In the genomic region with DNA sequence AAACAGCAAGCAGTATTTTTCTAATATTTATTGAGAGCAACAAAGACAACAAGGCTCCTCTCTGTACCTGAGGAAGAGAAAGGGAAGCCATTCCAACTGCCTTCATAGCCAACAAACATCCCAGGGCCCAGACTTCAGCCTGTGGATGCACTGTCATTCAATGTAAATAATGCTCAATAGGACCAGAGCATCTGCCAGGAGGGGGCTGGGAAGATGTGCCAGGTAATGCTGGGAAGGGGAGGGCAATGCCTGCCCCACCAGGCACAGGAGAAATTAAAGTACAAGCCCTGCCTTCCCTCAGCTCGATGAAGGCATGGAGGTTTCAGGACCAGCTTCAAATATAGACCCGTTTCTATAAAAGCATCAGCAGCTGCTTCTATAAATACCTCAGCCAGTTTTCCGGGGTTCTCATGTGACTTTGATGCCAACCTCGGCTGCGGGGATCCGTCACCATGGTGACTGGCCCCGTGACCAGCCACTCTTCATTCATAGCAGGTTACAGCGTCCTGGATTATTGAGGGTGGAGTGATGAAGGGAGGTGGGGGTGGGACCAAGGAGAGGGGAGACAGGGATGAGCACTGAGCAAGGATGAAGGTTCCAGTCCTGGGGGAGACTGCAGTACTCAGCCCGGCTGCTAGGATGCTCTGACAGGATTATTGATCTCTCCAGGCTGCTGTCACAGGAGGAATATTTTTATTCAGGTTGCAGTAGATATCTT, we compare ENCODE assay signal across 8 mouse cellular contexts. TPM values are rescaled to one million over a fixed set of nuclear protein-coding genes. Genes with fewer than 3 reads are reported as not detected.
A peak's percentile ranks its signal among the peaks of the same experiment; 100 is the strongest.
DNase-seq lines count a peak whose midpoint lies in the region; ATAC-seq and TF ChIP-seq lines count a peak whose summit lies in the region.

No protein-coding gene starts in this region.

- TF ChIP-seq EP300 in heart, adult 2 months (IDR thresholded peaks at IDR 0.05; ENCODE audit: insufficient read depth, low read depth, low read length) = no peak

- no peak overlapping the region for H3K4me3 ChIP-seq in heart, adult 2 months
- no peak overlapping the region for H3K4me3 ChIP-seq in forebrain, embryonic 11.5 days (ENCODE audit: low read depth, low read length)
- H3K4me3 ChIP-seq in hindbrain, embryonic 16.5 days (ENCODE audit: low read length) = no peak overlapping the region
- H3K4me3 ChIP-seq in midbrain, embryonic 14.5 days (replicated peaks; ENCODE audit: low read depth, low read length) = no peak overlapping the region

- intact Hi-C loops in heart, adult 2 months (cut with DNase I) = no loop called here
- intact Hi-C loops in heart, postnatal 25 days (cut with DNase I) = no loop called here

- TF ChIP-seq CTCF in heart, adult 2 months (IDR thresholded peaks at IDR 0.05) = no peak

- ATAC-seq in forebrain, embryonic 11.5 days (replicated peaks; ENCODE audit: low FRiP score) = peak; percentile 86
- ATAC-seq in hindbrain, embryonic 16.5 days = peak; percentile 93
- peak; percentile 92 for ATAC-seq in midbrain, embryonic 14.5 days (ENCODE audit: low FRiP score, low TSS enrichment)

- no peaks in the 10 kb centered on the region for H3K79me2 ChIP-seq in heart, adult 2 months (replicated peaks; ENCODE audit: control insufficient read depth, insufficient read depth, low read length)

- no peaks in the 10 kb centered on the region for H3K9me3 ChIP-seq in forebrain, embryonic 11.5 days (ENCODE audit: control insufficient read depth, low read length)
- H3K9me3 ChIP-seq in hindbrain, embryonic 16.5 days (ENCODE audit: control insufficient read depth, low read length) = no peaks in the 10 kb centered on the region
- no peaks in the 10 kb centered on the region for H3K9me3 ChIP-seq in midbrain, embryonic 14.5 days (ENCODE audit: control insufficient read depth, low read length)

- H3K4me1 ChIP-seq in heart, adult 2 months (ENCODE audit: control insufficient read depth, insufficient read depth, low read length) = no peaks in the 10 kb centered on the region
- peaks cover 9% of the 10 kb centered on the region; the same call in 1 of the 2 replicates for H3K4me1 ChIP-seq in forebrain, embryonic 11.5 days (replicated peaks; ENCODE audit: control insufficient read depth, insufficient read depth, low read length)
- peaks cover 20% of the 10 kb centered on the region for H3K4me1 ChIP-seq in hindbrain, embryonic 16.5 days (ENCODE audit: control insufficient read depth, insufficient read depth, low read depth, low read length)
- H3K4me1 ChIP-seq in midbrain, embryonic 14.5 days (ENCODE audit: control insufficient read depth, insufficient read depth, low read length) = peaks cover 25% of the 10 kb centered on the region

- no peaks in the 10 kb centered on the region for H3K36me3 ChIP-seq in heart, adult 2 months (ENCODE audit: control insufficient read depth, insufficient read depth, low read length)
- H3K36me3 ChIP-seq in forebrain, embryonic 11.5 days (ENCODE audit: control insufficient read depth, insufficient read depth, low read length) = no peaks in the 10 kb centered on the region
- no peaks in the 10 kb centered on the region for H3K36me3 ChIP-seq in hindbrain, embryonic 16.5 days (ENCODE audit: control insufficient read depth, insufficient read depth, low read length)
- no peaks in the 10 kb centered on the region for H3K36me3 ChIP-seq in midbrain, embryonic 14.5 days (ENCODE audit: control insufficient read depth, insufficient read depth, low read length)

- H3K27ac ChIP-seq in heart, adult 2 months = peak overlapping the region; percentile 28
- H3K27ac ChIP-seq in forebrain, embryonic 11.5 days (ENCODE audit: low read depth, low read length) = no peak overlapping the region
- peak overlapping the region; percentile 82 for H3K27ac ChIP-seq in hindbrain, embryonic 16.5 days (ENCODE audit: low read depth, low read length)
- peak overlapping the region; percentile 91 for H3K27ac ChIP-seq in midbrain, embryonic 14.5 days (replicated peaks; ENCODE audit: low read depth, low read length)

- H3K4me2 ChIP-seq in forebrain, embryonic 11.5 days (ENCODE audit: low read depth, low read length, severe bottlenecking) = peak overlapping the region; percentile 32
- H3K4me2 ChIP-seq in hindbrain, embryonic 16.5 days (ENCODE audit: low read length) = peak overlapping the region; percentile 45
- H3K4me2 ChIP-seq in midbrain, embryonic 14.5 days (ENCODE audit: low read length) = peak overlapping the region; percentile 50

- TF ChIP-seq POLR2A in heart, adult 2 months (IDR thresholded peaks at IDR 0.05; ENCODE audit: insufficient read depth, low read depth, low read length) = no peak

- WGBS in heart, adult 2 months = 34% methylated on average over 9 of the region's 9 CpGs
- WGBS in forebrain, embryonic 11.5 days = 25% methylated on average over 9 of the region's 9 CpGs
- 7% methylated on average over 9 of the region's 9 CpGs for WGBS in hindbrain, embryonic 16.5 days
- 2% methylated on average over 9 of the region's 9 CpGs for WGBS in midbrain, embryonic 14.5 days

- no peak overlapping the region for H3K9ac ChIP-seq in heart, adult 2 months (ENCODE audit: low read depth, low read length)
- H3K9ac ChIP-seq in forebrain, embryonic 11.5 days (ENCODE audit: low read length) = peak overlapping the region; percentile 23; the same call in 1 of the 2 replicates
- H3K9ac ChIP-seq in hindbrain, embryonic 16.5 days (ENCODE audit: low read depth, low read length) = peak overlapping the region; percentile 50; the same call in 1 of the 2 replicates
- peak overlapping the region; percentile 21; the same call in 1 of the 2 replicates for H3K9ac ChIP-seq in midbrain, embryonic 14.5 days (replicated peaks; ENCODE audit: low read length)

- DNase-seq in heart, adult 2 months = peak in 1 of 2 experiments; percentile 41
- DNase-seq in heart, postnatal 25 days (ENCODE audit: low spot score) = no peak
- DNase-seq in forebrain, embryonic 11.5 days (ENCODE audit: low spot score) = no peak
- peak; percentile 92 for DNase-seq in midbrain, embryonic 14.5 days
- no peak for DNase-seq in urinary bladder, adult 18-20 months (ENCODE audit: low spot score in 2 of 2)
- DNase-seq in liver (no peak), adipocyte (ENCODE audit: low spot score) (no peak)

- no peaks in the 10 kb centered on the region for H3K27me3 ChIP-seq in heart, adult 2 months (ENCODE audit: control insufficient read depth, insufficient read depth, low read length)
- H3K27me3 ChIP-seq in forebrain, embryonic 11.5 days (ENCODE audit: control insufficient read depth, insufficient read depth, low read length) = no peaks in the 10 kb centered on the region
- H3K27me3 ChIP-seq in hindbrain, embryonic 16.5 days (replicated peaks; ENCODE audit: control insufficient read depth, insufficient read depth, low read length) = no peaks in the 10 kb centered on the region
- no peaks in the 10 kb centered on the region for H3K27me3 ChIP-seq in midbrain, embryonic 14.5 days (ENCODE audit: control insufficient read depth, insufficient read depth, low read length)

RNA-seq across cellular contexts. Expression of gene Slc6a17, which starts 10.7 kb away (rescaled TPM):
- 1 to 10 TPM; 2.1 to 2.8 TPM for total RNA-seq in heart, adult 2 months (2021)
- polyA plus RNA-seq in heart, adult 2 months (2012; rRNA removed) = 2.3 and 3.9 TPM in 2 replicates
- 1 to 10 TPM; 1.5 to 2.4 TPM for total RNA-seq in heart, postnatal 25 days (2021)
- polyA plus RNA-seq in forebrain, embryonic 11.5 days (2014; fragmentation: Nextera tagmentation; extraction: Ambion mirVana) = 3.0 and 3.6 TPM in 2 replicates
- polyA plus RNA-seq in hindbrain, embryonic 16.5 days (2015; fragmentation: Nextera tagmentation; extraction: Ambion mirVana) = 19.1 and 20.4 TPM in 2 replicates
- polyA plus RNA-seq in midbrain, embryonic 14.5 days (2014; fragmentation: Nextera tagmentation; extraction: Ambion mirVana) = 12.3 and 20.4 TPM in 2 replicates

RNA-seq across cellular contexts. Expression of gene Ubl4b, which starts 26.3 kb away (rescaled TPM):
- total RNA-seq in heart, adult 2 months (2021) = not detected
- polyA plus RNA-seq in heart, adult 2 months (2012; rRNA removed) = 0.12 TPM in 1 of 2 replicates, not detected in the other
- not detected for total RNA-seq in heart, postnatal 25 days (2021)
- polyA plus RNA-seq in forebrain, embryonic 11.5 days (2014; fragmentation: Nextera tagmentation; extraction: Ambion mirVana) = not detected in 2 replicates
- not detected in 2 replicates for polyA plus RNA-seq in hindbrain, embryonic 16.5 days (2015; fragmentation: Nextera tagmentation; extraction: Ambion mirVana)
- polyA plus RNA-seq in midbrain, embryonic 14.5 days (2014; fragmentation: Nextera tagmentation; extraction: Ambion mirVana) = not detected in 2 replicates
